Mouse (Mus musculus): ENCODE results near the gene Acads. TPM values are rescaled to one million over a fixed set of nuclear protein-coding genes. Genes with fewer than 3 reads are reported as not detected.
A peak's percentile ranks its signal among the peaks of the same experiment; 100 is the strongest.

Gene Acads
- polyA plus RNA-seq, 1 experiment from 2014 or later, result 113 TPM

- H3K27ac ChIP-seq (ENCODE audit: low read depth, low read length), result peak overlapping the region; percentile 95
- H3K4me1 ChIP-seq (replicated peaks; ENCODE audit: control insufficient read depth, insufficient read depth, low read length), result peaks cover 3% of the 10 kb centered on the region
- H3K9ac ChIP-seq (ENCODE audit: low read depth, low read length), result peak overlapping the region; percentile 99
- TF ChIP-seq CTCF (IDR thresholded peaks at IDR 0.05; ENCODE audit: low read depth), result no peak
- ATAC-seq, result no peak
- peak overlapping the region; percentile 90 for H3K4me2 ChIP-seq (replicated peaks; ENCODE audit: low read depth)
- H3K27me3 ChIP-seq (replicated peaks; ENCODE audit: control insufficient read depth, insufficient read depth, low read length), result no peaks in the 10 kb centered on the region
- WGBS, result under 1% methylated on average over 26 of the region's 26 CpGs
- H3K36me3 ChIP-seq (ENCODE audit: control insufficient read depth, insufficient read depth), result no peaks in the 10 kb centered on the region
- H3K9me3 ChIP-seq (ENCODE audit: control insufficient read depth), result no peaks in the 10 kb centered on the region
- H3K4me3 ChIP-seq (ENCODE audit: low read depth, low read length), result peak overlapping the region; percentile 99
Measured at GRCm38 (mm10) chr5:115156933-115157589, 37.9 kb upstream of the Acads start.

GRCm38 (mm10) chr5:115156401-115156800 lies 37.3 kb upstream of the Acads start:
- H3K27me3 ChIP-seq (replicated peaks; ENCODE audit: control insufficient read depth, insufficient read depth, low read length), result no peaks in the 10 kb centered on the region
- peaks cover 3% of the 10 kb centered on the region for H3K4me1 ChIP-seq (replicated peaks; ENCODE audit: control insufficient read depth, insufficient read depth, low read length)
- WGBS, result 19% methylated on average over 7 of the region's 7 CpGs
- H3K4me2 ChIP-seq (replicated peaks; ENCODE audit: low read depth), result peak overlapping the region; percentile 90
- H3K9me3 ChIP-seq (ENCODE audit: control insufficient read depth), result no peaks in the 10 kb centered on the region
- H3K9ac ChIP-seq (ENCODE audit: low read depth, low read length), result peak overlapping the region; percentile 99
- no peak for ATAC-seq
- no peak for TF ChIP-seq CTCF (IDR thresholded peaks at IDR 0.05; ENCODE audit: low read depth)
- H3K4me3 ChIP-seq (ENCODE audit: low read depth, low read length), result peak overlapping the region; percentile 99
- peak overlapping the region; percentile 95 for H3K27ac ChIP-seq (ENCODE audit: low read depth, low read length)
- no peaks in the 10 kb centered on the region for H3K36me3 ChIP-seq (ENCODE audit: control insufficient read depth, insufficient read depth)

GRCm38 (mm10) chr5:115155831-115156230 lies 36.7 kb upstream of the Acads start:
- Histone ChIP-seq H3K27me3 (replicated peaks; ENCODE audit: control insufficient read depth, insufficient read depth, low read length) (no peaks in the 10 kb centered on the region), H3K4me2 (replicated peaks; ENCODE audit: low read depth) (peak overlapping the region; percentile 90), H3K4me1 (replicated peaks; ENCODE audit: control insufficient read depth, insufficient read depth, low read length) (peaks cover 3% of the 10 kb centered on the region), H3K4me3 (ENCODE audit: low read depth, low read length) (peak overlapping the region; percentile 99), H3K9me3 (ENCODE audit: control insufficient read depth) (no peaks in the 10 kb centered on the region), H3K27ac (ENCODE audit: low read depth, low read length) (peak overlapping the region; percentile 95), H3K36me3 (ENCODE audit: control insufficient read depth, insufficient read depth) (peaks cover 1% of the 10 kb centered on the region; the same call in 1 of the 2 replicates), H3K9ac (ENCODE audit: low read depth, low read length) (peak overlapping the region; percentile 99; the same call in 1 of the 2 replicates)
- TF ChIP-seq CTCF (IDR thresholded peaks at IDR 0.05; ENCODE audit: low read depth), result no peak
- WGBS, result 20% methylated on average over 5 of the region's 5 CpGs
- peak; percentile 63 for ATAC-seq

DNA sequence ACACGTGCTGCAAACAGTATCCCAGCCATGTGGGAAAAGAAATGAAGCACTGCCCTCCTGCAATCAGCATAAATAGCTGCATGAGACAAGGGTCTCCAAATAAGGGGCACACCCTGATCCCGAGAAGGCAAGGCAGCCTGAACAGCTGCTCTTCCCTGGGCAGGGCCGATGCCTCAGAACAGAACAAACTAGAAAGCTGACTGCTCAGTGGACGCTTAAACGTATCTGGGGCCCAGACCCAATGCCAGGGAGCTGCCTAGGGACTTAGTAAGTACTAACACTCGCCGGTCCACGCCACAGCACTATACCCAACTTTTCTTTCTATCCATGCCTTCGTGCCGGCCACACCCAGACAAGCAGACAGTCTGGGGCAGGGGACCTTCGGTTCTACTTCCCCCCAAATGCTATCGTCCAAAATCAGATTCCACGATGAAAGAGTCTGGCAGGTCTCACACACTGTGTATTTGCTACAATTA lies 36.0 kb upstream of the Acads start:
- H3K9me3 ChIP-seq (ENCODE audit: control insufficient read depth), result no peaks in the 10 kb centered on the region
- peak overlapping the region; percentile 99 for H3K4me3 ChIP-seq (ENCODE audit: low read depth, low read length)
- ATAC-seq, result no peak
- no peaks in the 10 kb centered on the region; the same call in none of the 2 replicates for H3K4me1 ChIP-seq (replicated peaks; ENCODE audit: control insufficient read depth, insufficient read depth, low read length)
- TF ChIP-seq CTCF (IDR thresholded peaks at IDR 0.05; ENCODE audit: low read depth), result no peak
- H3K27me3 ChIP-seq (replicated peaks; ENCODE audit: control insufficient read depth, insufficient read depth, low read length), result no peaks in the 10 kb centered on the region
- H3K9ac ChIP-seq (ENCODE audit: low read depth, low read length), result no peak overlapping the region
- H3K36me3 ChIP-seq (ENCODE audit: control insufficient read depth, insufficient read depth), result peaks cover 8% of the 10 kb centered on the region
- peak overlapping the region; percentile 95 for H3K27ac ChIP-seq (ENCODE audit: low read depth, low read length)
- WGBS, result 21% methylated on average over 13 of the region's 13 CpGs
- peak overlapping the region; percentile 90 for H3K4me2 ChIP-seq (replicated peaks; ENCODE audit: low read depth)

DNA sequence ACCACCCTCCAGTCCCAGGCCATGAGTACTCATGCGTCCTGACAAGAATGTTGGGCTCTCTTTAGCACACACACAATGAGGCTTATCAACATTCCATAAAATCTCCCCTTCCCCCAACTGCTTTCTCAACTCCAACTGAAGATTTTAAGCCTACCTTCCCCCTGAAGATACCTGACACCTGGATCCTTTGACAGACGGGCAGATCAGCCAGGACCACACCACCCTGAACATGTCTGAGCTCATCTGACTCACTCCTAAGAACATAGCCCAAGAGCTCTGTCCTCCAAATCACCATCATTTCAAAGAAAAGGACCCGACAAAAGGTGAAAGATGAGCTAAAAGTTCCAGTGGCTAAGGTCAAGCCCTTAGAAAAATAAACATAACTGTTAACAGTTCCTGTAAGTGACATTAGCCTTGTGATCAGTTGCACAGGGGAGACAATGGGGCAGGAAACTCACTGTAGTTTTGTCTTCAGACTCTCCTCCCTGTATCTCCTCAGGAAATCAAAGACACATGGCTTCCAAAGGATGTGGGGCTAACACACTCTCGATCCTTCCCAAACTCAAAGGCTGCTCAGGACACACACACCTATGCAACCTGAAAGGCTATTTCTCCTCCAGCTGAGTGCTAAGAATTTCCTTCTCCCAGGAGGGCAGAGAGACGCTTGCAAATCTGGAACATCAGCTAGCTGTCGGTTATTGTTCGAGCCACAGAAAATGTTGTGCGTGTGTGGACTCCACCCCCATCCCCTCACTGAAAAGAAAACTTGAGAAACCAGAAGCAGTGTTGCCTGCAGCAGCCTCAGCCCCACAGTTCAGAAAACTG lies 33.2 kb upstream of the Acads start:
- WGBS, result 40% methylated on average over 8 of the region's 8 CpGs
- peak overlapping the region; percentile 54 for H3K27ac ChIP-seq (ENCODE audit: low read depth, low read length)
- TF ChIP-seq CTCF (IDR thresholded peaks at IDR 0.05; ENCODE audit: low read depth), result no peak
- no peak overlapping the region for H3K4me3 ChIP-seq (ENCODE audit: low read depth, low read length)
- H3K9ac ChIP-seq (ENCODE audit: low read depth, low read length), result no peak overlapping the region
- H3K9me3 ChIP-seq (ENCODE audit: control insufficient read depth), result no peaks in the 10 kb centered on the region
- no peaks in the 10 kb centered on the region for H3K27me3 ChIP-seq (replicated peaks; ENCODE audit: control insufficient read depth, insufficient read depth, low read length)
- peaks cover 34% of the 10 kb centered on the region for H3K36me3 ChIP-seq (ENCODE audit: control insufficient read depth, insufficient read depth)
- H3K4me1 ChIP-seq (replicated peaks; ENCODE audit: control insufficient read depth, insufficient read depth, low read length), result no peaks in the 10 kb centered on the region; the same call in none of the 2 replicates
- ATAC-seq, result no peak
- 0 out of 2 replicates have a peak overlapping the region, but pooled peaks have one; percentile 24 for H3K4me2 ChIP-seq (replicated peaks; ENCODE audit: low read depth)

DNA sequence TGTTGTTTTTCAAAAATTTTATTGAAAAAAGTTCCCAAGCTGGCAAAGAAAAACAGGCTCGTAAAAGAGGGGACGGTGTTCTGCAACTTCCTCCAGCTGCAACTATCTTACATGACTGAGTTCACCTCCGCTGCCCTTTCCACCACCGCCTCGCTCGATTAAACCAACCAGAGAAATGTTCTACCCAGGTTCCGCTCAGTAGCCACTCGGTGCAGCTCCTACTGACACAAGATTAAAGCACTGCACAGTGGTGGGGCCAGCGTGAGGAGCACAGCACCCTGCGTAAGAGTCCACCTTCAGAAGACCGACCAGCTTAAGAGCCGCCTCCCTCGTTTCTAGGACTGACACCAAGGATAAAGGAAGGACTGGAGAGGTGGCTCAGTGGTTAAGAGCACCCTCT lies 32.3 kb upstream of the Acads start:
- 59% methylated on average over 13 of the region's 13 CpGs for WGBS
- Histone ChIP-seq H3K4me2 (replicated peaks; ENCODE audit: low read depth) (no peak overlapping the region), H3K9ac (ENCODE audit: low read depth, low read length) (no peak overlapping the region), H3K4me1 (replicated peaks; ENCODE audit: control insufficient read depth, insufficient read depth, low read length) (no peaks in the 10 kb centered on the region; the same call in none of the 2 replicates), H3K9me3 (ENCODE audit: control insufficient read depth) (no peaks in the 10 kb centered on the region), H3K27me3 (replicated peaks; ENCODE audit: control insufficient read depth, insufficient read depth, low read length) (no peaks in the 10 kb centered on the region), H3K27ac (ENCODE audit: low read depth, low read length) (no peak overlapping the region; the same call in 1 of the 2 replicates), H3K36me3 (ENCODE audit: control insufficient read depth, insufficient read depth) (peaks cover 43% of the 10 kb centered on the region), H3K4me3 (ENCODE audit: low read depth, low read length) (no peak overlapping the region)
- ATAC-seq, result no peak
- TF ChIP-seq CTCF (IDR thresholded peaks at IDR 0.05; ENCODE audit: low read depth), result no peak

All from intestine, postnatal 0 days (tissue).